Mouse (Mus musculus): Measurements from ENCODE around the gene Brinp1.

Gene Brinp1

GRCm38 (mm10) chr4:68813997-68814396, 140.2 kb downstream of the Brinp1 start:
- DNase-seq: peak in 1 of 2 experiments; percentile 6

- DNase-seq: no peak
Observed at GRCm38 (mm10) chr4:68806502-68806901, 147.7 kb downstream of the Brinp1 start.

GRCm38 (mm10) chr4:68801923-68802855, 152.0 kb downstream of the Brinp1 start:
- DNase-seq: no peak

GRCm38 (mm10) chr4:68790003-68790402, 164.2 kb downstream of the Brinp1 start:
- DNase-seq: peak in 1 of 2 experiments; percentile 15

- no peak for DNase-seq
Observed at GRCm38 (mm10) chr4:68788477-68788999, 165.7 kb downstream of the Brinp1 start.

- DNase-seq: peak; percentile 29 to 44
Observed at GRCm38 (mm10) chr4:68787642-68788041, 166.6 kb downstream of the Brinp1 start.

- DNase-seq: peak; percentile 55 to 84
Observed at GRCm38 (mm10) chr4:68768256-68768655, 185.9 kb downstream of the Brinp1 start.

GRCm38 (mm10) chr4:68767393-68767792, 186.8 kb downstream of the Brinp1 start:
- DNase-seq: no peak

- DNase-seq: no peak
Observed at GRCm38 (mm10) chr4:68765772-68766573, 188.2 kb downstream of the Brinp1 start.

GRCm38 (mm10) chr4:68764937-68765336, 189.3 kb downstream of the Brinp1 start:
- DNase-seq: no peak

- no peak for DNase-seq
Observed at GRCm38 (mm10) chr4:68720983-68721382, 233.2 kb downstream of the Brinp1 start.

All from cerebellum, postnatal 14 days (tissue).